Mouse (Mus musculus) heart, adult 2 months (tissue): Measurements from ENCODE around the gene Gsta2.

Source experiments
- CTCF ChIP-seq: fragments of 200-600 bp; IDR thresholded peaks from 2 replicates; pipeline ENCODE4 v1.8.1; 2022; ENCODE audit warnings: antibody characterized with exemption, mild to moderate bottlenecking, moderate library complexity
- EP300 ChIP-seq: fragments of 200-500 bp; IDR thresholded peaks from 2 replicates; pipeline ENCODE4 v1.6.1; 2011; ENCODE audit warnings: low read depth, low read length, control low read depth; ENCODE audit not compliant: insufficient read depth
- POLR2A ChIP-seq: fragments of 200-500 bp; IDR thresholded peaks from 2 replicates; pipeline ENCODE4 v1.6.1; 2011; ENCODE audit warnings: mild to moderate bottlenecking, low read depth, low read length, control low read depth; ENCODE audit not compliant: insufficient read depth

DNA sequence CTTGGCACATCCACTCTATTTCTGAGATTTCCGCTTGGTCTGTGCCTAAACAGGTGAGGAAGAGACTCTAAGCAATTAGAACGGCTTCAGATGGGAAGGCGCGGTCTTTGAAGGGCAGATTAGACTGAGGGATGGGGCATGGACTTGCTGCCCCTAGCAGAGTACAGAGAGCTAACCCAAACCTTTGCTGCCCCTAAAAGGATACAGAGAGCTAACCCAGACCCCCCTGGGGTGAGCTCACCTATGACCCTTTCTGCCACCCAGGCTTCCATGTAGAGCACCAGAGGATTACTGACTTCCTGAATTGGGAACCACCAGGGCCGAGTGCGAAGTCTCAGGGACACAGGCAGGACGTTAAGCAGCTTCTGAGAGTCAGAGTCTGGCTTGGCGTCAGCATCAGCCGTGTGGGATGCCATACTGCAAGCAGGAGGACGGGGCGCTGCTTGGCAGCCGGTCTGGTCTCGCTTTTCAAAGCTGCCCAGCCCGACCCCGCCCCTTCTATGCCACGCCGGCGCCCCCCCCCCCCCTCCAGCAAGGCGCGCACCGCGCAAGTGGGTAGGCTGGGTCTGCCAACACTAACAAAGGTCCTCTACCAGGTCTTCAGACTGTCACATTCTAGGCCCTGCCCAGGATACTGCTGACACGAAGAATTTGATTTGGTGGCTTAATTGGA lies 22.7 kb upstream of the Gsta2 start, which contains the start of gene Ooep:
- no peak for TF ChIP-seq CTCF
- no peak for TF ChIP-seq EP300
- no peak for TF ChIP-seq POLR2A
